Mouse (Mus musculus) macrophage (primary cell): ENCODE measurements around the gene Dtnb. TPM values are rescaled to one million over a fixed set of nuclear protein-coding genes. Genes with fewer than 3 reads are reported as not detected.
A peak's percentile ranks its signal among the peaks of the same experiment; 100 is the strongest.
"Not testable (repeated sequence)": the region's sequence is repeated elsewhere in the genome, so short reads cannot be mapped to it uniquely, and the experiment has no call there.

ENCODE experiments used
- H3K27ac ChIP-seq: fragments of 350-480 bp; formaldehyde crosslinking; 2 replicates; pipeline ENCODE4 v1.9.0; 2021
- H3K36me3 ChIP-seq: fragments of 350-480 bp; formaldehyde crosslinking; 2 replicates; pipeline ENCODE4 v1.9.0; 2021; ENCODE audit errors: inconsistent target
- H3K4me3 ChIP-seq: fragments of 350-480 bp; formaldehyde crosslinking; 2 replicates; pipeline ENCODE4 v1.9.0; 2021; ENCODE audit errors: inconsistent target
- H3K79me2 ChIP-seq: fragments of 350-480 bp; formaldehyde crosslinking; 2 replicates; pipeline ENCODE4 v1.9.0; 2021; ENCODE audit errors: inconsistent target
- WGBS: methylation state at CpG from one replicate; pipeline ENCODE4 v1.1.7; 2026; ENCODE audit warnings: inconsistent platforms; ENCODE audit not compliant: missing documents; 5-methylcytosine and 5-hydroxymethylcytosine counted together
- polyA plus RNA-seq: library from polyadenylated mRNA; stranded (reverse); fragments of 250-400 nt; gene quantifications from 3 replicates; pipeline ENCODE4 v1.2.4, GENCODE M21; 2018; ENCODE audit warnings: inconsistent platforms
- total RNA-seq, 78 experiments: library from RNA; depleted of rRNA; stranded (reverse); fragments of 250-400 nt; gene quantifications; 1 replicate in 9 of 78; 2 replicates in 24 of 78; 3 replicates in 43 of 78; 4 replicates in 2 of 78; pipeline ENCODE4 v1.2.4; 2018; ENCODE audit warnings: inconsistent platforms in 56 of 78

The Dtnb gene
- total RNA-seq (2018; cell fraction: chromatin; rRNA removed): 10 to 100 TPM; 13.1 to 61.7 (median 17.4) TPM
- total RNA-seq (2018; cell fraction: cytosol; rRNA removed): 1 to 10 TPM; 2.6 to 7.4 (median 4.8) TPM
- total RNA-seq (2018; cell fraction: nucleus; rRNA removed): 10 to 100 TPM in 13 of 26 experiments, 1 to 10 TPM in 13; 7.0 to 34.3 (median 9.9) TPM
- polyA plus RNA-seq: 2.9 to 6.5 TPM (median 3.7 TPM) in 3 replicates

GRCm38 (mm10) chr12:3571787-3572580, at the start of gene Dtnb:
Gene Dtnb (plus strand): TSS chr12:3572381.
- no peaks in the 10 kb centered on the region for H3K79me2 ChIP-seq
- WGBS: 0% methylated on average over 47 of the region's 85 CpGs
- peak within 1 kb of the TSS; percentile 55 for H3K4me3 ChIP-seq
- 0 out of 2 replicates have a peak within 1 kb of the TSS, but pooled peaks have one; percentile 7 for H3K27ac ChIP-seq
- no peaks in the 10 kb centered on the region for H3K36me3 ChIP-seq

GRCm38 (mm10) chr12:3525536-3525935, 46.6 kb upstream of the Dtnb start:
- 92% methylated on average over 5 of the region's 5 CpGs for WGBS

GRCm38 (mm10) chr12:3535446-3535845, 36.7 kb upstream of the Dtnb start:
- H3K4me3 ChIP-seq, H3K36me3 ChIP-seq, H3K79me2 ChIP-seq, H3K27ac ChIP-seq: not testable (repeated sequence)
- WGBS: 95% methylated on average over 1 of the region's 1 CpGs

More at GRCm38 (mm10) chr12:3525536-3525935, 46.6 kb upstream of the Dtnb start:
- Histone ChIP-seq H3K79me2 (no peaks in the 10 kb centered on the region), H3K27ac (no peak overlapping the region), H3K36me3 (no peaks in the 10 kb centered on the region), H3K4me3 (no peak overlapping the region)

- no peaks in the 10 kb centered on the region for H3K36me3 ChIP-seq
- no peak overlapping the region for H3K4me3 ChIP-seq
- no peak overlapping the region for H3K27ac ChIP-seq
- 89% methylated on average over 3 of the region's 3 CpGs for WGBS
- H3K79me2 ChIP-seq: no peaks in the 10 kb centered on the region
Observed at GRCm38 (mm10) chr12:3537616-3538015, 34.6 kb upstream of the Dtnb start.

GRCm38 (mm10) chr12:3538036-3538435, 34.1 kb upstream of the Dtnb start:
- 100% methylated on average over 1 of the region's 1 CpGs for WGBS

GRCm38 (mm10) chr12:3539605-3540004, 32.6 kb upstream of the Dtnb start:
- Histone ChIP-seq H3K4me3 (no peak overlapping the region), H3K27ac (no peak overlapping the region), H3K36me3 (no peaks in the 10 kb centered on the region), H3K79me2 (no peaks in the 10 kb centered on the region)
- WGBS: 57% methylated on average over 2 of the region's 2 CpGs

More at GRCm38 (mm10) chr12:3538036-3538435, 34.1 kb upstream of the Dtnb start:
- Histone ChIP-seq H3K36me3 (no peaks in the 10 kb centered on the region), H3K27ac (no peak overlapping the region), H3K79me2 (no peaks in the 10 kb centered on the region), H3K4me3 (no peak overlapping the region)

- Histone ChIP-seq H3K36me3 (no peaks in the 10 kb centered on the region), H3K4me3 (no peak overlapping the region), H3K79me2 (no peaks in the 10 kb centered on the region), H3K27ac (no peak overlapping the region)
- 98% methylated on average over 7 of the region's 7 CpGs for WGBS
Observed at GRCm38 (mm10) chr12:3540871-3541270, 31.3 kb upstream of the Dtnb start.

- 46% methylated on average over 3 of the region's 3 CpGs for WGBS
- H3K36me3 ChIP-seq: no peaks in the 10 kb centered on the region
- no peak overlapping the region for H3K4me3 ChIP-seq
- H3K79me2 ChIP-seq: no peaks in the 10 kb centered on the region
- H3K27ac ChIP-seq: no peak overlapping the region
Observed at GRCm38 (mm10) chr12:3545451-3545850, 26.7 kb upstream of the Dtnb start.

- H3K4me3 ChIP-seq: no peak overlapping the region
- WGBS: 98% methylated on average over 4 of the region's 4 CpGs
- H3K36me3 ChIP-seq: no peaks in the 10 kb centered on the region
- H3K27ac ChIP-seq: no peak overlapping the region
- no peaks in the 10 kb centered on the region for H3K79me2 ChIP-seq
Observed at GRCm38 (mm10) chr12:3546121-3546658, 26.0 kb upstream of the Dtnb start.

- Histone ChIP-seq H3K4me3 (no peak overlapping the region), H3K27ac (no peak overlapping the region), H3K36me3 (no peaks in the 10 kb centered on the region), H3K79me2 (no peaks in the 10 kb centered on the region)
- WGBS: 84% methylated on average over 6 of the region's 6 CpGs
Observed at GRCm38 (mm10) chr12:3546781-3547180, 25.4 kb upstream of the Dtnb start.

- H3K27ac ChIP-seq: no peak overlapping the region
- WGBS: 32% methylated on average over 4 of the region's 4 CpGs
Observed at GRCm38 (mm10) chr12:3547506-3547905, 24.7 kb upstream of the Dtnb start.

GRCm38 (mm10) chr12:3547911-3548310, 24.3 kb upstream of the Dtnb start:
- H3K79me2 ChIP-seq: no peaks in the 10 kb centered on the region
- no peak overlapping the region for H3K4me3 ChIP-seq
- H3K36me3 ChIP-seq: no peaks in the 10 kb centered on the region
- 100% methylated on average over 1 of the region's 3 CpGs for WGBS
- no peak overlapping the region for H3K27ac ChIP-seq

More at GRCm38 (mm10) chr12:3547506-3547905, 24.7 kb upstream of the Dtnb start:
- no peaks in the 10 kb centered on the region for H3K36me3 ChIP-seq
- H3K79me2 ChIP-seq: no peaks in the 10 kb centered on the region
- H3K4me3 ChIP-seq: no peak overlapping the region

GRCm38 (mm10) chr12:3548582-3549211, 23.5 kb upstream of the Dtnb start:
- no peaks in the 10 kb centered on the region for H3K79me2 ChIP-seq
- WGBS: 38% methylated on average over 5 of the region's 5 CpGs
- H3K27ac ChIP-seq: no peak overlapping the region
- no peaks in the 10 kb centered on the region for H3K36me3 ChIP-seq
- no peak overlapping the region for H3K4me3 ChIP-seq

- no peaks in the 10 kb centered on the region for H3K36me3 ChIP-seq
- 74% methylated on average over 13 of the region's 13 CpGs for WGBS
- H3K4me3 ChIP-seq: no peak overlapping the region
- H3K27ac ChIP-seq: no peak overlapping the region
- no peaks in the 10 kb centered on the region for H3K79me2 ChIP-seq
Observed at GRCm38 (mm10) chr12:3550280-3550679, 21.9 kb upstream of the Dtnb start.
